Mouse (Mus musculus) hindbrain, embryonic 11.5 days (tissue): Measurements from ENCODE around the gene Cdcp1. TPM values are rescaled to one million over a fixed set of nuclear protein-coding genes. Genes with fewer than 3 reads are reported as not detected.

Experiments used
- ATAC-seq: fragments of 200-750 bp; cut with Nextera tagmentation; 2 replicates; pipeline ENCODE4 v1.8.0; 2017; ENCODE audit warnings: mild to moderate bottlenecking, moderate TSS enrichment, moderate library complexity; ENCODE audit not compliant: low FRiP score
- DNase-seq: peaks from one replicate; pipeline ENCODE4 v3.0.0-alpha.2; 2015; ENCODE audit warnings: low spot score
- H3K27ac ChIP-seq: fragments of 300-500 bp; sonication (generic); 2 replicates; pipeline ENCODE4 v1.5.1; 2014; ENCODE audit warnings: mild to moderate bottlenecking, low read depth, low read length
- H3K27me3 ChIP-seq: fragments of 300-500 bp; sonication (generic); 2 replicates; pipeline ENCODE4 v1.6.1; 2014; ENCODE audit warnings: mild to moderate bottlenecking, low read length, moderate library complexity, mixed read lengths; ENCODE audit not compliant: control insufficient read depth, insufficient read depth
- H3K36me3 ChIP-seq: fragments of 300-500 bp; sonication (generic); 2 replicates; pipeline ENCODE4 v1.6.1; 2014; ENCODE audit warnings: mild to moderate bottlenecking, low read length, moderate library complexity, mixed read lengths; ENCODE audit not compliant: control insufficient read depth, insufficient read depth
- H3K4me1 ChIP-seq: fragments of 300-500 bp; sonication (generic); replicated peaks from 2 replicates; pipeline ENCODE4 v1.6.1; 2014; ENCODE audit warnings: low read length, mixed read lengths; ENCODE audit not compliant: control insufficient read depth, insufficient read depth
- H3K4me2 ChIP-seq: fragments of 300-500 bp; sonication (generic); replicated peaks from 2 replicates; pipeline ENCODE4 v1.6.1; 2014; ENCODE audit warnings: mild to moderate bottlenecking, low read depth, low read length
- H3K4me3 ChIP-seq: fragments of 300-500 bp; sonication (generic); 2 replicates; pipeline ENCODE4 v1.5.1; 2014; ENCODE audit warnings: low read depth, low read length
- H3K9ac ChIP-seq: fragments of 300-500 bp; sonication (generic); 2 replicates; pipeline ENCODE4 v1.6.1; 2014; ENCODE audit warnings: low read depth, low read length
- H3K9me3 ChIP-seq: fragments of 300-500 bp; sonication (generic); 2 replicates; pipeline ENCODE4 v1.6.1; 2016; ENCODE audit warnings: low read length; ENCODE audit not compliant: control insufficient read depth
- WGBS: fragments of 180-500 bp; shearing (Covaris S2); extraction: QIAGEN DNeasy Blood & Tissue Kit; methylation state at CpG from one replicate; pipeline ENCODE4 v1.1.7; 2014; 5-methylcytosine and 5-hydroxymethylcytosine counted together
- polyA plus RNA-seq: library from polyadenylated mRNA; unstranded; fragments of >200 nt; fragmentation: Nextera tagmentation; extraction: Ambion mirVana; gene quantifications from 2 replicates; pipeline ENCODE4 v1.2.1, GENCODE M21; 2014

Gene Cdcp1
- polyA plus RNA-seq, 1 experiment from 2014 or later: 1.2 TPM

- DNase-seq: no peak
- Histone ChIP-seq H3K27me3 (no peaks in the 10 kb centered on the region), H3K4me2 (no peak overlapping the region), H3K4me1 (no peaks in the 10 kb centered on the region), H3K9ac (no peak overlapping the region), H3K36me3 (no peaks in the 10 kb centered on the region), H3K4me3 (no peak overlapping the region), H3K27ac (no peak overlapping the region), H3K9me3 (no peaks in the 10 kb centered on the region)
- no peak for ATAC-seq
Observed at GRCm38 (mm10) chr9:123228671-123229070, 12.8 kb upstream of the Cdcp1 start.

DNA sequence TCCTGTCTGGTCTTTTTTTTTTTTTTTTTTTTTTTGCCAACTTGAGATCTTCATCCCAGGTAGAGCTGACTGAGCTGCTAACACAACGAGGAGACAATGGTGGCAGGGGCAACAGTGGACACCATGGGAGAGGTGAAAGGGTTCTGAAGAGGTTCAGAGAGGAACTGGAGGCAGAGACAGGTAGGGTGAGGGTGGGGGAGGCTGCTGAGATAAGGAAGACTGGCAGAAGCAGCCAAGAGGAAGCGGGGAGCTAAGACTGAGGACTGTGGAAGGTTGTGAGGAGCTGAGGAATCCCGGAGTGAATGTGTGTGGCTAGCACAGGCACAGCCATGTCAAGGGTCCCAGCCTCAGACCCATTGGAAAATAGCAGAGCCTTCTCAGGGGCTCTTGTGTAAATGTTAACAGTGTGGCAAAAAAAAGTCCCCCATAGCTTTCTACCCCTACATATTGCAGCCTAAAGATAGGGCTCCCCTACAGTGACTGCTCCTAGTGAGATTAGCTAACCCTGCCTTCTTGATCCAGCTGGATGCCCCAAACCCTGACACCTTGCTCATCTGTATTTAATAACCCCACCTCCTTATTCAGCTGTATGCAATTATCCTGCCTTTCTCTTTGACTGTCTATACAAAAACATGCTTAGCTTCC lies 11.4 kb upstream of the Cdcp1 start:
- Histone ChIP-seq H3K9me3 (no peaks in the 10 kb centered on the region), H3K4me1 (no peaks in the 10 kb centered on the region), H3K27me3 (no peaks in the 10 kb centered on the region), H3K9ac (no peak overlapping the region), H3K27ac (no peak overlapping the region), H3K36me3 (no peaks in the 10 kb centered on the region), H3K4me2 (no peak overlapping the region), H3K4me3 (no peak overlapping the region)
- DNase-seq (no peak), ATAC-seq (no peak)
- WGBS: 83% methylated on average over 3 of the region's 3 CpGs

GRCm38 (mm10) chr9:123224863-123225431 lies 9.1 kb upstream of the Cdcp1 start:
- no peak overlapping the region for H3K9ac ChIP-seq
- DNase-seq (no peak), ATAC-seq (no peak)
- no peaks in the 10 kb centered on the region for H3K4me1 ChIP-seq
- H3K27me3 ChIP-seq: no peaks in the 10 kb centered on the region
- WGBS: 60% methylated on average over 2 of the region's 2 CpGs
- no peak overlapping the region for H3K27ac ChIP-seq
- H3K9me3 ChIP-seq: no peaks in the 10 kb centered on the region
- H3K4me2 ChIP-seq: no peak overlapping the region
- no peak overlapping the region for H3K4me3 ChIP-seq
- H3K36me3 ChIP-seq: no peaks in the 10 kb centered on the region

- Histone ChIP-seq H3K27me3 (peaks cover 15% of the 10 kb centered on the region), H3K4me2 (no peak overlapping the region), H3K9me3 (no peaks in the 10 kb centered on the region), H3K36me3 (no peaks in the 10 kb centered on the region), H3K9ac (no peak overlapping the region), H3K27ac (no peak overlapping the region), H3K4me3 (no peak overlapping the region), H3K4me1 (no peaks in the 10 kb centered on the region)
- ATAC-seq (no peak), DNase-seq (no peak)
- WGBS: 80% methylated on average over 5 of the region's 5 CpGs
Observed at GRCm38 (mm10) chr9:123219826-123220225, 4.0 kb upstream of the Cdcp1 start.

DNA sequence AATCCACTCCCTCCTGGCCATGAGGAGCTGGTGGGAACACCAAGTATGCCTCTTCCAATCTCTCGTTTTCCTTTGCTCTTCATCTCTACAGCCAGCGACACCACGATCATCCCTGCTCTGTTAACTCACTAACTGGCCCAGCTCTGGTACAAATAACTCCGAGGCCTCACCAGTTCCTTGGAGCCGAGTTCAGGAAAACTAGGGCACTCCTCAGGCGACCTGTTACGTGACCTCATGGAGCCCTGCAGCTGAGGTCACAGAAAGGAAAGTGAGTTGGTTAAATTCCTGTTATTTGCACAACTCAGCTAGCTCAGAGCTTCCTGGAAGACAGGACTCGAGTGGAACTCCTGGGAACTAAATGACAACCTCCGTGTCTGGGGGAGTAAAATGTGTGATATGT lies 2.5 kb downstream of the Cdcp1 start:
- ATAC-seq: no peak
- no peak overlapping the region for H3K4me2 ChIP-seq
- WGBS: 72% methylated on average over 9 of the region's 9 CpGs

DNA sequence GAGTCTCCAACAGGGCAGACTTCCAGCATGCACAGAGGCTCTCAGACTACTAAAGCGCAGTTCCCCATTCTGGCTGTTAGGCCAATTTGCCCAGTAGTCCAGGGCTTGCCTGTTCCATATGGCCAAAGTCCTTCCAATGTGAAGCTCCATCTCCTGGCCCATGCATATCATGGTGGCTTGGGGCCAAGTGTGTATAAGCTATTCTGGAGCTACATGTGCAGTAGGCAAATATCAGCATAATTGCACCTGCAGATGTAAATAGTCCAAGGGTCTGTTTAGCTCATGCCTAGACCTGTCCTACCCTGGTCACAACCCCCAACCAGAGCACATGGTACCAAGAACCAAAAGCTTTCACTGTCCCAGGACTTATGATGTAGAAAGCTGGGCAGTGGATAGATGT lies 7.9 kb downstream of the Cdcp1 start:
- ATAC-seq: no peak
- Histone ChIP-seq H3K4me3 (no peak overlapping the region), H3K27ac (no peak overlapping the region), H3K4me1 (no peaks in the 10 kb centered on the region), H3K4me2 (no peak overlapping the region), H3K36me3 (no peaks in the 10 kb centered on the region), H3K9ac (no peak overlapping the region), H3K27me3 (no peaks in the 10 kb centered on the region), H3K9me3 (no peaks in the 10 kb centered on the region)
- WGBS: 100% methylated on average over 1 of the region's 1 CpGs
- DNase-seq: no peak

More for the DNA sequence above, 2.5 kb downstream of the Cdcp1 start:
- no peak overlapping the region for H3K4me3 ChIP-seq
- no peak overlapping the region for H3K9ac ChIP-seq
- no peak overlapping the region for H3K27ac ChIP-seq
- no peaks in the 10 kb centered on the region for H3K36me3 ChIP-seq
- H3K9me3 ChIP-seq: no peaks in the 10 kb centered on the region
- no peak for DNase-seq
- H3K27me3 ChIP-seq: peaks cover 15% of the 10 kb centered on the region
- no peaks in the 10 kb centered on the region for H3K4me1 ChIP-seq

DNA sequence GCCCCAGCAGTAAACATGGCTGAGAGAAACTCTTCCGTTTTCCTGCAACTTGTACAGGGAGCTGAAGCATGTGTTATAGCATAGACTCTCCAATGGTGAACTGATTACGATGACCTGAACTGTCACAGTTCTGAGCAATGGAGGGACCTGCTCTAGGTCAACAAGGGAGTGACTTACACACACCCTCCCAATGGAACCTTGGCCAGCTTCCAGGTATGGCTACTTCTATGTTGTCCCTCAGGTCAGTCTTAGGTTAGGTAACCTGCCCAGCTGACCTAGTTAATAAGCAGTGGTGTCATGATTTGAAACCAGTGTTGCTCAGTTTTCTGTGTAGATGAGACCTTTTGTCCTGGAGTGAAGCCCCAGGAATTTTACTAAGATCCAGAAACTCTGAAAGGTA lies 8.9 kb downstream of the Cdcp1 start:
- Histone ChIP-seq H3K27ac (no peak overlapping the region), H3K9me3 (no peaks in the 10 kb centered on the region), H3K27me3 (no peaks in the 10 kb centered on the region), H3K9ac (no peak overlapping the region), H3K4me2 (no peak overlapping the region), H3K4me1 (no peaks in the 10 kb centered on the region), H3K36me3 (no peaks in the 10 kb centered on the region), H3K4me3 (no peak overlapping the region)
- no peak for DNase-seq
- 92% methylated on average over 2 of the region's 2 CpGs for WGBS
- ATAC-seq: no peak

- WGBS: 64% methylated on average over 2 of the region's 2 CpGs
- no peaks in the 10 kb centered on the region for H3K36me3 ChIP-seq
Observed at GRCm38 (mm10) chr9:123206526-123206925, 9.3 kb downstream of the Cdcp1 start.

GRCm38 (mm10) chr9:123200116-123200515 lies 15.7 kb downstream of the Cdcp1 start:
- Histone ChIP-seq H3K36me3 (no peaks in the 10 kb centered on the region), H3K27ac (no peak overlapping the region), H3K4me3 (no peak overlapping the region), H3K27me3 (no peaks in the 10 kb centered on the region), H3K9ac (no peak overlapping the region), H3K9me3 (no peaks in the 10 kb centered on the region), H3K4me2 (no peak overlapping the region), H3K4me1 (no peaks in the 10 kb centered on the region)
- ATAC-seq: no peak
- 60% methylated on average over 3 of the region's 3 CpGs for WGBS
- DNase-seq: no peak

More at GRCm38 (mm10) chr9:123206526-123206925, 9.3 kb downstream of the Cdcp1 start:
- Histone ChIP-seq H3K9me3 (no peaks in the 10 kb centered on the region), H3K4me1 (no peaks in the 10 kb centered on the region), H3K4me2 (no peak overlapping the region), H3K4me3 (no peak overlapping the region), H3K9ac (no peak overlapping the region), H3K27me3 (no peaks in the 10 kb centered on the region), H3K27ac (no peak overlapping the region)
- ATAC-seq: no peak
- no peak for DNase-seq
